Mouse (Mus musculus): ENCODE measurements at regions not wholly inside any gene's neighbourhood (a gene's known extent, or its start where the extent isn't known, plus 50 kb on each side); places are given as distances from the start of the nearest gene placed in this dataset.

GRCm38 (mm10) chr15:47289691-47290090, 6595.0 kb upstream of the Gm7489 start:
- ATAC-seq: no peak

DNA sequence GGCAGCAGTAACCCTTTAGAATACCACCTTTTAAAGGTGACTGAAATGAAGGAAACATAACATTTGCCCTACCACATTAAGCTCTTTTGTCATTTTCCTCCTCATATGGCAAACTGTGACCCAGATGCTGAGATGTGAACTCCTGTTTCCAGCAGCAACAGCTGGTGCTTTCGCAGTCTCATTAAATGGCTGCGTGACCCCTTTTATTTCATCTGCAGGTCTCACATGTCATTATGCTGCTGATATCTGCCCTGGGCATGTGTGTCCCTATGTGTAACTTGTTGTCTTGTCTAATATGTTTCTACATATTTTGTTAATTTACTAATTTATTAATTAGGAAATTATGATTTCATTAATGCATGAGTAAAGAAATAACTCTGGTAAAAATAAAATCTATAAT, 6584.9 kb upstream of the Gm7489 start:
- Histone ChIP-seq H3K4me3 (ENCODE audit: low read depth, low read length) (no peak overlapping the region), H3K36me3 (ENCODE audit: insufficient read depth) (no peaks in the 10 kb centered on the region), H3K4me2 (ENCODE audit: low read depth) (no peak overlapping the region), H3K27ac (ENCODE audit: low read depth, low read length) (no peak overlapping the region), H3K9me3 (ENCODE audit: low read length) (no peaks in the 10 kb centered on the region), H3K9ac (no peak overlapping the region), H3K4me1 (ENCODE audit: insufficient read depth) (no peaks in the 10 kb centered on the region), H3K27me3 (ENCODE audit: insufficient read depth, low read length) (no peaks in the 10 kb centered on the region)
- 79% methylated on average over 2 of the region's 2 CpGs for WGBS
- ATAC-seq (no peak), DNase-seq (no peak)
- TF ChIP-seq CTCF (IDR thresholded peaks at IDR 0.05; ENCODE audit: low read depth): no peak

More at GRCm38 (mm10) chr15:47289691-47290090, 6595.0 kb upstream of the Gm7489 start:
- WGBS: 93% methylated on average over 2 of the region's 2 CpGs
- no peak overlapping the region for H3K4me2 ChIP-seq (ENCODE audit: low read depth)
- no peak overlapping the region for H3K9ac ChIP-seq
- no peak for DNase-seq
- H3K27ac ChIP-seq (ENCODE audit: low read depth, low read length): no peak overlapping the region
- H3K9me3 ChIP-seq (ENCODE audit: low read length): no peaks in the 10 kb centered on the region
- H3K4me1 ChIP-seq (ENCODE audit: insufficient read depth): no peaks in the 10 kb centered on the region
- TF ChIP-seq CTCF (IDR thresholded peaks at IDR 0.05; ENCODE audit: low read depth): no peak
- H3K27me3 ChIP-seq (ENCODE audit: insufficient read depth, low read length): no peaks in the 10 kb centered on the region
- no peaks in the 10 kb centered on the region for H3K36me3 ChIP-seq (ENCODE audit: insufficient read depth)
- no peak overlapping the region for H3K4me3 ChIP-seq (ENCODE audit: low read depth, low read length)

DNA sequence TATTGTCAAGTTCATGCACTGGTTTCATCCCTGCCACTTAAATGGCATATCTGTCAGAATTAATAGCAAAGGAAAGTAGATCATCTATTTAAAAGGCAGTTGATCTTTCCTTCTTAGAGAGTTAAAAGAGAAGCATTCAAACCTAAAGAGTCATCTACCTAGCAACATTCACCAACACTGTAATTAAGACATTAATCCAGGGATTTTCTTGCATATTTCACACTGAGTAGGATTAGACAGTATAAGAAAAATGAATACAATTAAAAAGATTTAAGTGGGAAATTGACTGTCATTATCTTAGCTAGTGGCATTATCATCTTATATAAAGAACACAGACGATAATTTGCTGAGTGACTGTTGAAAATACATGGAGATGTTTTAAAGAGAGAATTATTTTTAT, 6554.2 kb upstream of the Gm7489 start:
- Histone ChIP-seq H3K27ac (ENCODE audit: low read depth, low read length) (no peak overlapping the region), H3K4me2 (ENCODE audit: low read depth) (no peak overlapping the region)
- ATAC-seq: peak; percentile 92; the same call in 1 of the 2 replicates

More for the DNA sequence above, 6554.2 kb upstream of the Gm7489 start:
- H3K9ac ChIP-seq: no peak overlapping the region
- DNase-seq: peak; percentile 3
- no peak for TF ChIP-seq CTCF (IDR thresholded peaks at IDR 0.05; ENCODE audit: low read depth)
- H3K4me1 ChIP-seq (ENCODE audit: insufficient read depth): no peaks in the 10 kb centered on the region
- 34% methylated on average over 1 of the region's 1 CpGs for WGBS
- H3K27me3 ChIP-seq (ENCODE audit: insufficient read depth, low read length): no peaks in the 10 kb centered on the region
- no peaks in the 10 kb centered on the region for H3K36me3 ChIP-seq (ENCODE audit: insufficient read depth)
- no peaks in the 10 kb centered on the region for H3K9me3 ChIP-seq (ENCODE audit: low read length)
- H3K4me3 ChIP-seq (ENCODE audit: low read depth, low read length): no peak overlapping the region

Measured in forebrain, postnatal 0 days (tissue).